9 mouse cellular contexts compared by ENCODE assay signal in the genomic region with DNA sequence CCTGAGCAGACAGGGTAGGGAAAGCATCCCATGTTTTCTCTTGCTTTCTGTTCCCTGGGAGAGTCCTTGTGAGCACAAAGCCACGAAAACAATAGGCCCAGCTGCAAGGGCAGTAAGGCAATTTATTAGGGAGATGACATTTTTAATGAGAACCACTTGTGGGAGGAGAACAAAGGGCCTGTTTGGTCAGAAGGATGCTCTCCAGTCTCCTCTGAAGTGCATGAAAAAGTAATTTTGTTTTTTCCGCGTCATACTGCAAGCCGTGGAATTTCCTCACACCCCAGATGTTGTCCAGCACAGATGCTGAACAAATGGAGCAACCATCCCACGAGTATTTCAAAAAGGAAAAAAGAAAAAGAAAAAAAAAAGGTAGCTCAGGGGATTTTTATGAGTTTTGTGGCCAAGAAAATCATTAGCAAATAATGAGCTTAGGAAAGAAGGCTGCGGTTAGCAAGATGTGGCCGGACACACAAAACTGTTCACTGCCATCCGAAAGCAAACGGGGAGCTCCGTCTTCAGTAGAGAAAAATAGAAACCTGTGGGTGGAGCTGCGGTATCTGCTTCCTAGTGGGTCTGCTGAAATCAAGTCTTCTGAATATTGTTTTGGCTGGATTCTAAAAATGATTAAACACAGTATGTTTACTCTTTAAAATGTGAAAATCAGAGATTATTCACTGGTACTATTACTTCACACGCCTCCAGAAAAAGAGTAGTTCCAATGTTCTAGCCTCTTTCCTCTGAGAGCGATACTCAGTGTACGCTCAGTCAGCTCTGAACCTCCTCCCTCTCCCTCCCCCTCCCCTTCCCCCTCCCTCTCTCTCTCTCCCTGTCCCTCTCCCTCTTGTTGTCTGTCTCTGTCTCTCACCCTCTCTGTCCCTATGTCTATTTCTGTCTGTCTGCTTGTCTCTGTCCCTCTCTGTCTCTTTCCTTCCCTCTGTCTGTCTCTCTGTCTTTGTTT.
DNase-seq lines count a peak whose midpoint lies in the region; ATAC-seq lines count a peak whose summit lies in the region.
"Had no signal": no experiment of that assay in that cellular context is flagged by ENCODE, and none has a peak within 500 bp of the region (broad histone marks: within the 10 kb centered on the region; RNA-seq: fewer than 3 reads in every experiment).

No protein-coding gene starts in this region.

- no peaks in the 10 kb centered on the region for H3K36me3 ChIP-seq in kidney, embryonic 15.5 days
- H3K36me3 ChIP-seq: G1E had no signal

- H3K4me3 ChIP-seq in kidney, embryonic 15.5 days (replicated peaks) = no peak overlapping the region

- no peaks in the 10 kb centered on the region for H3K27me3 ChIP-seq in kidney, embryonic 15.5 days

- DNase-seq in kidney, adult 18-20 months = no peak
- DNase-seq in brain, embryonic 18.5 days (ENCODE audit: low read depth, low spot score) = peak; percentile 18
- peak; percentile 19 to 36 for DNase-seq in gastrocnemius, adult 8-10 months (ENCODE audit: low spot score in 2 of 2)
- DNase-seq in lung, postnatal 10 days = peak; percentile 15
- DNase-seq in spleen, postnatal 10 days (ENCODE audit: low spot score in 2 of 2) = no peak
- no peak for DNase-seq in spleen, postnatal 4 days (ENCODE audit: low spot score in 2 of 2)
- DNase-seq in cerebellum, postnatal 25 days = no peak

- no peak overlapping the region for H3K27ac ChIP-seq in kidney, embryonic 15.5 days

- WGBS in kidney, embryonic 15.5 days = 32% methylated on average over 14 of the region's 14 CpGs

- 0 out of 2 replicates have a peak, but pooled peaks cover 15% of the 10 kb centered on the region for H3K4me1 ChIP-seq in kidney, embryonic 15.5 days

- no peak overlapping the region for H3K9ac ChIP-seq in kidney, embryonic 15.5 days

- H3K9me3 ChIP-seq in kidney, embryonic 15.5 days (replicated peaks) = no peaks in the 10 kb centered on the region

- ATAC-seq in kidney, embryonic 15.5 days (replicated peaks; ENCODE audit: low FRiP score) = peak; percentile 49; the same call in 1 of the 2 replicates

- peak overlapping the region; percentile 38 for H3K4me2 ChIP-seq in kidney, embryonic 15.5 days

Comparison
In these comparisons a context has a peak if more than half of its experiments do, and no peak if none do; other contexts are left out.
1. DNase-seq: peak in brain, embryonic 18.5 days (single experiment), gastrocnemius, adult 8-10 months (2 of 2) and lung, postnatal 10 days (single experiment); none in kidney, adult 18-20 months (single experiment), spleen, postnatal 10 days (0 of 2), spleen, postnatal 4 days (0 of 2) and cerebellum, postnatal 25 days (0 of 2).